Comparison of ENCODE assay signal across 30 mouse cellular contexts in genomic region chr2:55034610-55035009, GRCm38 (mm10).
DNase-seq lines count a peak whose midpoint lies in the region; ATAC-seq and TF ChIP-seq lines count a peak whose summit lies in the region.
"Had no signal": no experiment of that assay in that cellular context is flagged by ENCODE, and none has a peak within 500 bp of the region (broad histone marks: within the 10 kb centered on the region; RNA-seq: fewer than 3 reads in every experiment).

No protein-coding gene starts in this region.

- H3K36me3 ChIP-seq in forebrain, embryonic 14.5 days (ENCODE audit: control insufficient read depth, insufficient read depth, low read length), result no peaks in the 10 kb centered on the region
- H3K36me3 ChIP-seq in forebrain, embryonic 13.5 days (ENCODE audit: poor library complexity, severe bottlenecking), result no peaks in the 10 kb centered on the region
- H3K36me3 ChIP-seq in kidney, postnatal 0 days (ENCODE audit: insufficient read depth, low read length), result no peaks in the 10 kb centered on the region
- no peaks in the 10 kb centered on the region for H3K36me3 ChIP-seq in kidney, embryonic 14.5 days (ENCODE audit: control insufficient read depth, insufficient read depth, low read length)
- H3K36me3 ChIP-seq: forebrain, embryonic 10.5 days; G1E; heart, embryonic 10.5 days; limb, embryonic 10.5 days; liver, embryonic 15.5 days; midbrain, embryonic 10.5 days had no signal

- peak; percentile 33; the same call in 1 of the 2 replicates for TF ChIP-seq CTCF in kidney, postnatal 0 days (IDR thresholded peaks at IDR 0.05; ENCODE audit: low read depth)

- H3K4me2 ChIP-seq in forebrain, embryonic 14.5 days (ENCODE audit: low read length), result no peak overlapping the region
- no peak overlapping the region for H3K4me2 ChIP-seq in forebrain, embryonic 13.5 days
- H3K4me2 ChIP-seq in kidney, postnatal 0 days (ENCODE audit: low read length), result no peak overlapping the region
- H3K4me2 ChIP-seq in kidney, embryonic 14.5 days (replicated peaks; ENCODE audit: low read depth, low read length), result no peak overlapping the region
- H3K4me2 ChIP-seq: liver, embryonic 15.5 days had no signal

- no peak overlapping the region for H3K9ac ChIP-seq in forebrain, embryonic 14.5 days (ENCODE audit: low read length)
- H3K9ac ChIP-seq in forebrain, embryonic 13.5 days, result no peak overlapping the region
- no peak overlapping the region for H3K9ac ChIP-seq in kidney, postnatal 0 days (ENCODE audit: low read depth, low read length)
- H3K9ac ChIP-seq in kidney, embryonic 14.5 days (ENCODE audit: low read depth, low read length), result no peak overlapping the region
- H3K9ac ChIP-seq: liver, embryonic 15.5 days had no signal

- H3K9me3 ChIP-seq in forebrain, embryonic 14.5 days (replicated peaks; ENCODE audit: control insufficient read depth, low read length), result no peaks in the 10 kb centered on the region
- H3K9me3 ChIP-seq in forebrain, embryonic 13.5 days (replicated peaks), result no peaks in the 10 kb centered on the region
- H3K9me3 ChIP-seq in kidney, postnatal 0 days (replicated peaks; ENCODE audit: low read length), result no peaks in the 10 kb centered on the region
- H3K9me3 ChIP-seq in kidney, embryonic 14.5 days (ENCODE audit: control insufficient read depth, low read length), result no peaks in the 10 kb centered on the region
- H3K9me3 ChIP-seq: forebrain, embryonic 10.5 days; G1E; heart, embryonic 10.5 days; limb, embryonic 10.5 days; liver, embryonic 15.5 days; midbrain, embryonic 10.5 days had no signal

- no peak overlapping the region for H3K27ac ChIP-seq in forebrain, embryonic 14.5 days (ENCODE audit: low read depth, low read length)
- no peak overlapping the region for H3K27ac ChIP-seq in forebrain, embryonic 13.5 days
- no peak overlapping the region for H3K27ac ChIP-seq in kidney, postnatal 0 days
- no peak overlapping the region for H3K27ac ChIP-seq in kidney, embryonic 14.5 days (ENCODE audit: low read depth, low read length)
- H3K27ac ChIP-seq: forebrain, embryonic 10.5 days; heart, embryonic 10.5 days; limb, embryonic 10.5 days; liver, embryonic 15.5 days; midbrain, embryonic 10.5 days had no signal

- no peak for ATAC-seq in forebrain, embryonic 14.5 days
- ATAC-seq in forebrain, embryonic 13.5 days, result no peak
- ATAC-seq in kidney, postnatal 0 days (replicated peaks; ENCODE audit: low FRiP score, low read depth), result no peak
- ATAC-seq in kidney, embryonic 14.5 days (ENCODE audit: low FRiP score, low TSS enrichment), result no peak
- ATAC-seq: inflammation-experienced regulatory T-cells, adult 6 months had no signal

- H3K4me1 ChIP-seq in forebrain, embryonic 14.5 days (ENCODE audit: control insufficient read depth, insufficient read depth, low read length), result no peaks in the 10 kb centered on the region
- H3K4me1 ChIP-seq in forebrain, embryonic 13.5 days, result no peaks in the 10 kb centered on the region
- H3K4me1 ChIP-seq in kidney, postnatal 0 days (replicated peaks; ENCODE audit: insufficient read depth, low read length), result no peaks in the 10 kb centered on the region
- no peaks in the 10 kb centered on the region for H3K4me1 ChIP-seq in kidney, embryonic 14.5 days (ENCODE audit: control insufficient read depth, insufficient read depth, low read length)
- H3K4me1 ChIP-seq: forebrain, embryonic 10.5 days; heart, embryonic 10.5 days; limb, embryonic 10.5 days; liver, embryonic 15.5 days; midbrain, embryonic 10.5 days had no signal

- DNase-seq in forebrain, embryonic 14.5 days (ENCODE audit: low spot score), result peak; percentile 49
- DNase-seq in kidney, postnatal 0 days (ENCODE audit: low spot score), result peak; percentile 28
- DNase-seq in kidney, adult 11 months, result no peak
- peak; percentile 48 for DNase-seq in 3T3-L1 (ENCODE audit: low read depth, low spot score)
- DNase-seq in brain, adult 2 months (ENCODE audit: low read depth, low spot score), result peak; percentile 24
- DNase-seq in kidney, postnatal 36 days, result no peak
- DNase-seq: adrenal gland, adult 8-10 months; B cell, adult 2 months; cerebellum, adult 9-11 months; gastrocnemius, postnatal 10 days; heart, postnatal 4 days; kidney, adult 2 months; kidney, postnatal 25 days; layer of hippocampus, adult 9-11 months; liver; lung, postnatal 10 days; right cerebral cortex, adult 18-20 months; right cerebral cortex, postnatal 4 days; thymus, adult 18-20 months; thymus, postnatal 4 days had no signal

- no peaks in the 10 kb centered on the region for H3K27me3 ChIP-seq in forebrain, embryonic 14.5 days (replicated peaks; ENCODE audit: control insufficient read depth, insufficient read depth, low read length)
- no peaks in the 10 kb centered on the region for H3K27me3 ChIP-seq in forebrain, embryonic 13.5 days
- H3K27me3 ChIP-seq in kidney, postnatal 0 days (ENCODE audit: insufficient read depth, low read length), result no peaks in the 10 kb centered on the region
- H3K27me3 ChIP-seq in kidney, embryonic 14.5 days (ENCODE audit: control insufficient read depth, insufficient read depth, low read length), result no peaks in the 10 kb centered on the region
- H3K27me3 ChIP-seq: CH12.LX; liver, embryonic 15.5 days had no signal

- H3K4me3 ChIP-seq in forebrain, embryonic 14.5 days (ENCODE audit: low read depth, low read length), result no peak overlapping the region
- H3K4me3 ChIP-seq in forebrain, embryonic 13.5 days, result no peak overlapping the region
- no peak overlapping the region for H3K4me3 ChIP-seq in kidney, postnatal 0 days (replicated peaks; ENCODE audit: low read depth, low read length)
- no peak overlapping the region for H3K4me3 ChIP-seq in kidney, embryonic 14.5 days (ENCODE audit: low read length)
- H3K4me3 ChIP-seq: forebrain, embryonic 10.5 days; heart, embryonic 10.5 days; limb, embryonic 10.5 days; liver, embryonic 15.5 days; midbrain, embryonic 10.5 days had no signal

- 73% methylated on average over 3 of the region's 3 CpGs for WGBS in forebrain, embryonic 14.5 days
- WGBS in forebrain, embryonic 13.5 days, result 60% methylated on average over 3 of the region's 3 CpGs
- WGBS in kidney, postnatal 0 days, result 51% methylated on average over 3 of the region's 3 CpGs
- 62% methylated on average over 3 of the region's 3 CpGs for WGBS in kidney, embryonic 14.5 days

Comparison
In these comparisons a context has a peak if more than half of its experiments do, and no peak if none do; other contexts are left out.
1. DNase-seq: peak in forebrain, embryonic 14.5 days (single experiment), kidney, postnatal 0 days (single experiment), 3T3-L1 (single experiment) and brain, adult 2 months (single experiment); none in kidney, adult 11 months (single experiment) and kidney, postnatal 36 days (0 of 2).